Mouse (Mus musculus) cerebellum, adult 2 months (tissue): ENCODE results near the gene Fam171a2.
A peak's percentile ranks its signal among the peaks of the same experiment; 100 is the strongest.

ENCODE experiments used
- CTCF ChIP-seq: fragments of 200-500 bp; IDR thresholded peaks from 2 replicates; pipeline ENCODE4 v1.5.1; 2011; ENCODE audit warnings: low read depth, mild to moderate bottlenecking, control low read depth, low read length, moderate library complexity, borderline replicate concordance; ENCODE audit not compliant: insufficient read depth
- POLR2A ChIP-seq: fragments of 200-500 bp; IDR thresholded peaks from 2 replicates; pipeline ENCODE4 v1.6.1; 2011; ENCODE audit warnings: low read length, control low read depth, borderline replicate concordance; ENCODE audit not compliant: insufficient read depth

DNA sequence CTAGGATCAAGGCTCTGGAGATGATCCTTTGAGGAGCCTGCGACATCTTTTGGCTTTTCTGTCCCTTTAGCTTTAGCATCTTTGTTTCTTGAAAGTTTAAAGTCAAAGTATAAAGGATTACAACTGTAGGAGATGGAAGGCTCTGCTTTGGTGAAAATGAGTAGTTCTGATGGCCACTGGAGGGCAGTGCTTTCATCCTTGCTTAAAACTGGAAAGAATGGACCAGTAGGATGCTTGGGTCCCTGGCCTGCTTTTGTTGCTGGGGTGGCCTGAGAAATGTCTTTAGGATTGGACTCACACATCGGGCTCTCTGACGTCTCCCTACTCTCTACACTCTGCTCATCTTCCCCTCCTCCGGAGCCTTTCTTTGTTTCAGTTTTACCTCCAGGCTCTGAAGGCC lies 33.4 kb upstream of the Fam171a2 start:
- TF ChIP-seq POLR2A, result no peak
- peak; percentile 3; the same call in 1 of the 2 replicates for TF ChIP-seq CTCF
